Mouse (Mus musculus): ENCODE data around the gene BC048671.

BC048671 gene

GRCm38 (mm10) chr6:90300919-90301318 lies at the start of gene BC048671:
Gene BC048671, plus strand, starts transcription at chr6:90301219.
- DNase-seq: no peak

- DNase-seq: peak; percentile 5 to 8
Measured at GRCm38 (mm10) chr6:90288265-90288664, 12.8 kb upstream of the BC048671 start.

- no peak for DNase-seq
Measured at GRCm38 (mm10) chr6:90306315-90306975, 5.4 kb downstream of the BC048671 start.

GRCm38 (mm10) chr6:90308839-90309778 lies 8.1 kb downstream of the BC048671 start:
- no peak for DNase-seq

GRCm38 (mm10) chr6:90315961-90316360 lies 14.9 kb downstream of the BC048671 start:
- no peak for DNase-seq

- no peak for DNase-seq
Measured at GRCm38 (mm10) chr6:90317510-90318258, 16.7 kb downstream of the BC048671 start.

- DNase-seq: no peak
Measured at GRCm38 (mm10) chr6:90319019-90319418, 18.0 kb downstream of the BC048671 start.

GRCm38 (mm10) chr6:90319475-90320191 lies 18.6 kb downstream of the BC048671 start:
- DNase-seq: no peak

GRCm38 (mm10) chr6:90320429-90320828 lies 19.4 kb downstream of the BC048671 start:
- DNase-seq: no peak

GRCm38 (mm10) chr6:90321811-90322210 lies 20.8 kb downstream of the BC048671 start:
- DNase-seq: no peak

GRCm38 (mm10) chr6:90324026-90324425 lies 23.0 kb downstream of the BC048671 start:
- no peak for DNase-seq

- DNase-seq: no peak
Measured at GRCm38 (mm10) chr6:90324463-90324862, 23.4 kb downstream of the BC048671 start.

- no peak for DNase-seq
Measured at GRCm38 (mm10) chr6:90324991-90325390, 24.0 kb downstream of the BC048671 start, which contains the start of gene Chst13. Gene Chst13, minus strand, starts transcription at chr6:90325185.

GRCm38 (mm10) chr6:90327670-90328069 lies 26.7 kb downstream of the BC048671 start:
- DNase-seq: peak; percentile 27 to 34

GRCm38 (mm10) chr6:90329953-90330352 lies 28.9 kb downstream of the BC048671 start:
- DNase-seq: peak; percentile 78 to 84

- no peak for DNase-seq
Measured at GRCm38 (mm10) chr6:90332561-90333425, 31.8 kb downstream of the BC048671 start, which contains the start of gene Uroc1. Gene Uroc1, plus strand, starts transcription at chr6:90333284.

- DNase-seq: no peak
Measured at GRCm38 (mm10) chr6:90334244-90334643, 33.2 kb downstream of the BC048671 start.

GRCm38 (mm10) chr6:90342343-90342742 lies 41.3 kb downstream of the BC048671 start:
- DNase-seq: peak; percentile 38 to 52

- no peak for DNase-seq
Measured at GRCm38 (mm10) chr6:90347183-90347582, 46.2 kb downstream of the BC048671 start.

- no peak for DNase-seq
Measured at GRCm38 (mm10) chr6:90348500-90348899, 47.5 kb downstream of the BC048671 start.

- DNase-seq: no peak
Measured at GRCm38 (mm10) chr6:90350011-90350410, 49.0 kb downstream of the BC048671 start.
